Mouse (Mus musculus): ENCODE data around the gene Rwdd2b. TPM values are rescaled to one million over a fixed set of nuclear protein-coding genes. Genes with fewer than 3 reads are reported as not detected.

Rwdd2b gene
- 1 to 10 TPM; 2.1 to 2.4 TPM for total RNA-seq (2021)
- long read RNA-seq, experiment 1, partial matches to known transcripts: 0 of 4 reads
- long read RNA-seq, experiment 1, other reads (novel, unspliced or antisense): 1 of 4 reads
- long read RNA-seq, experiment 2, partial matches to known transcripts: 0 of 4 reads
- long read RNA-seq, experiment 2, other reads (novel, unspliced or antisense): 0 of 4 reads

DNA sequence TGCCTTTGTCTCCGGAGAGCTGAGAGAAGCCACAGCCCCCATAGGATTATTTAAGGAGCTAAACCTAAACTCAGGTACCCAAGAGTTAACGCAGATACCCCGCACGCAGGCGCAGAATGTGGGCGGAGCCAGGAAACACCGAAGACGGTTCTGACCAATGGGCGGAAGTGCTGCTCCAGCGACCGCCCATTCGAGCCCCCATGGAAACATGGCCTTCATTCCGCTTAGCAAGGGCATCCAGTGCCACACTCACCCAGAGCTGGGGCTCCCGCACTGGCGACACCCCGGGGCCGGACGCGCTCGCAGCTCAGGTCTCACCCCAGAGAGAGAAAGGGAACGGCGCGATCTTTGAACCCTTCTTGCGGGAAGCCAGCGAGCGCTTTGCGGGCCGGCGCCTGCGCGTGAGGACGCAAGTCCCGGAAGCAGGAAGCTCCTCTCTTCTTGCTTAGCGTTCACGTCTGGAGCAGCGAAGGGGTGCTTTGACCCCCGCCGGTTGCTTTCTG, at the start of gene Rwdd2b:
Rwdd2b (minus strand) TSS at position 390 of the 503 bp plus-strand sequence.
- DNase-seq: peak; percentile 97
- Histone ChIP-seq H3K27ac (peak within 1 kb of the TSS; percentile 99), H3K4me3 (peak within 1 kb of the TSS; percentile 97)
- intact Hi-C loops (cut with DNase I): no loop called here
- no peak for TF ChIP-seq CTCF (IDR thresholded peaks at IDR 0.05)

DNA sequence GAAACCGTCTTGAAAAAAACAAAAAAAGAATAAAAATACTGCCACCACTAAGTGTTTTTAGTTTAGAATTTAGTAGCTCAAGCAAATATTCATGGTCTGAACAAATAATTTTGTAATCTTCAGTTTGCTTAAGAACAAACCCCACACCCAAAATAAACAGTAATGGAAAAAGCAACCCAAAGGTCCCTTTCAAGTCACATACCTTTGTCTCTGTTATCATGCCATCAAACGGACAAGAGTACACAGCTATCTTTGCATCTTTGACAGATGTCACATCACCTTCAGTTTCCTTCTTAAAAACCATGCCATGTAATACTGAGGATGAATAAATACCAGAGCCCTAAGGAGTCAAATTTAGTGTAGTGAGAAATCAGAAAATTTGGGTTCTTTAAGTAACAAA, 48.2 kb upstream of the Rwdd2b start:
- DNase-seq: no peak
- intact Hi-C loops (cut with DNase I): no loop called here
- Histone ChIP-seq H3K27ac (no peak overlapping the region), H3K4me3 (no peak overlapping the region)
- no peak for TF ChIP-seq CTCF (IDR thresholded peaks at IDR 0.05)

DNA sequence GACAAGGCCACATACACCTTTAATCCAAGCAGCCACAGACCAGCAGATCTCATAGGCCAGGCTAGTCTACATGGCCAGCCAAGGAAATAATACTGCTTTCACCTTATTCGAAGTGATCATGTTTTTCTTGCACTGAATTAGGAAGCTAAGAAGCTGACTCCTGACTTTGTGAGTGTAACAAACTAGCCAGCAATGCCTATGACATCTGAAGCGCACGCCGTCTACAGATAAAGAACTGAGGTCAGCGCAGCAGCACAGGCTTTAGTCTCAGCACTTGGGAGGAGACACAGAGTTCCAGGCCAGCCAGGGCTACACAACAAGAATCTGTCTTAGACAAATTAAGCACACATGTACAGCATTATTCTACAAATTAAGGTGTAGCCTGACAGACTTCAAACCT, 46.4 kb upstream of the Rwdd2b start:
- TF ChIP-seq CTCF (IDR thresholded peaks at IDR 0.05): no peak
- no peak for DNase-seq
- Histone ChIP-seq H3K4me3 (no peak overlapping the region), H3K27ac (no peak overlapping the region)
- intact Hi-C loops (cut with DNase I): no loop called here

DNA sequence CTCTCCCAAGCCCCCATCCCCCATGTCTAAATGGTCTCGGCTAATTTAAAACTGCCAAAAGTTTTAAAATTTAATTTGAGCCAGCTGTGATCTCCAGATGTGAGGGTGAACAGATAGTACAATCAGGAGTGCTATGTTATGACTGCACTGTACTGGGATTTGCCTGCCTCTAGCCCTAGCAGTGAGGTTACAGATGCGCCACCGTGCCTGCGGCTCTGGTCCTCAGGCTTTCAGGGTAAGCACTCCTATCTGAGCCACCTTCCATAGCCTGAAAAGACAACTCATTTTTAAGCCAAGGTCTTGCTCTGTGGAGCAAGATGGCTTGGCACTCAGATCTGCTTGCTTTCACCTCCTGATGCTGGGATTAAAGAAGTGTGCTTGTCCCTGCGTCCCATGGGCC, 44.0 kb upstream of the Rwdd2b start:
- Histone ChIP-seq H3K4me3 (no peak overlapping the region), H3K27ac (no peak overlapping the region)
- no peak for TF ChIP-seq CTCF (IDR thresholded peaks at IDR 0.05)
- DNase-seq: no peak
- intact Hi-C loops (cut with DNase I): no loop called here

- Histone ChIP-seq H3K4me3 (no peak overlapping the region), H3K27ac (peak overlapping the region; percentile 59)
- intact Hi-C loops (cut with DNase I): no loop called here
- TF ChIP-seq CTCF (IDR thresholded peaks at IDR 0.05): no peak
- DNase-seq: peak; percentile 32
These were observed 30.2 kb upstream of the Rwdd2b start for GRCm38 (mm10) chr16:87470579-87470978.

DNA sequence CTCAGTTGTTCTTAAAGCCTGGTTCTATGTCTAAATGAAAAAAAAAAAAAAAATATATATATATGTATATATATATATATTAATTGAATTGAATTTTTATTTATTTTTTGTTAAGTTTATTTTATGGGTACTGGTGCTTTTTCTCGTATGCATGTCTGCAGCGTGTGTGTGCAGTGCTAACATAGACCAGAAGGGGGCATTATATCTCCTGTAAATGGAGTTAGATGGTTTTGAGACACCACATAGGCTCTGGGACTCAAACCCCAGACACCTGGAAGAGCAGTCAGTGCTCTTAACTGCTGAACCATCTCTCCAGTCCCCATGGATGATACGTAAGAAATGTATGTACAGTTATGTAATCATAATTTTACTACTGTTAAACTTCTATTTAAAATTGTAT, 18.4 kb upstream of the Rwdd2b start:
- Histone ChIP-seq H3K27ac (no peak overlapping the region), H3K4me3 (no peak overlapping the region)
- peak; percentile 23 for TF ChIP-seq CTCF (IDR thresholded peaks at IDR 0.05)
- no peak for DNase-seq
- intact Hi-C loops (cut with DNase I): no loop called here

DNA sequence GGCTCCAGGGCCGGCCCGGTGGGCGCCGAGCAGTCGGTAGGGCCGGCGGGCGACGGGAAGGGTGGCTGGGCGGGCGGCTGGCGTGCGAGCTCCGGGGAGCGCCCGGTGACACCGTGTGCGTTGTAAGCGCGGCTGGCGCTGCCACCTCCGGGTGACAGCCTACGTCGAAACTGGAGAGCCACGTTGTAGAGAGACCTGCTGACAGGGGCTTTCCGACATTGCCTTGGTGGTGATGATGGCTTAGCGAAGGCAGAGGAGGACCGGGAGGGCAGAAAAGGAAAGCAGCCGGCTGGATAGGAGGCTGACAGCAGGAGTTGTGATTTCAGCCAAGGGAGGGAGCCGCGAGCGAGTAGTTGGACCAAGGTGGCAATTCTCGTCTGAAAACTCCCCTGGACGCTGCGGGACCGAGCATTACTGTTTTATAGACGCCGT, 14.8 kb upstream of the Rwdd2b start:
- Histone ChIP-seq H3K27ac (peak overlapping the region; percentile 96), H3K4me3 (peak overlapping the region; percentile 92)
- TF ChIP-seq CTCF (IDR thresholded peaks at IDR 0.05): no peak
- DNase-seq: no peak
- intact Hi-C loops (cut with DNase I): no loop called here

DNA sequence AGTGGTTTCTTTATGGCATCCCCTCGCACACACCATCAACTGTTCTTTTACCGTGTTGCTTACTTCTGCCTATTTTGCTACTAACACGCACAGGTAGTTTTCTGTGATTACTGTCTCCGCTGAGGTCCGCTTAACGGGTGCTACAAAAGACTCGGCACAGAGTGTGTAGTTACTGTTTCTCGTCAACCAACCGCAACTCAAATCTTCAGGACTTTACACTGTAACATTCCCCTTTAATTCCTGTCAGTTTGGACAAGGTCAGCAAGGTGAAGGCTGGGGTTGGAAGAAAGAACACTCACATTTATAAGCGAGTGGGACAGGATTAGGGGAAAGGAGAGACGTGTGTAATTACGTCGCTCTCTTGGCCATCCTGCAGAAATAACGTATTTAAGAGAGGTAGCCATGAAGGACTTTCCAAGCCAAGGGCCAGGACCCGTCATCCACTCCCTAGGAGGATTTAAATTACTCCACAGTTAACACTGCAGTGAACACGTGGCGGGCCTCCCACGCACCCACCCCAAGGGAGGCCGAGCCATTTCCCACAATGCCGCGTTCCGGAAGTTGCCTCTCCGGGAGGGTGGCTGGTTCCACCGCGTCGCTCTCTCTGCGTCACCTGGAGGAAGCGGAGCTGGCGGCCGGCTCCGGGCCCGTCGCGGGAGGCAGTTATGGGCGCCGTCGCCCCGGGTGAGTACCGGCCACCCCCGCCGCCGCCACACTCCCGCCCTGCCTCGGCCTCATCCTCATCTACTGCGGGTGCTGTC, 14.2 kb upstream of the Rwdd2b start, which contains the start of gene Usp16:
Usp16 (plus strand) TSS at position 285 of the 761 bp plus-strand sequence.
- H3K4me3 ChIP-seq: peak within 1 kb of the TSS; percentile 92
- DNase-seq: peak; percentile 96
- peak within 1 kb of the TSS; percentile 96 for H3K27ac ChIP-seq
- intact Hi-C loops (cut with DNase I): no loop called here
- no peak for TF ChIP-seq CTCF (IDR thresholded peaks at IDR 0.05)

DNA sequence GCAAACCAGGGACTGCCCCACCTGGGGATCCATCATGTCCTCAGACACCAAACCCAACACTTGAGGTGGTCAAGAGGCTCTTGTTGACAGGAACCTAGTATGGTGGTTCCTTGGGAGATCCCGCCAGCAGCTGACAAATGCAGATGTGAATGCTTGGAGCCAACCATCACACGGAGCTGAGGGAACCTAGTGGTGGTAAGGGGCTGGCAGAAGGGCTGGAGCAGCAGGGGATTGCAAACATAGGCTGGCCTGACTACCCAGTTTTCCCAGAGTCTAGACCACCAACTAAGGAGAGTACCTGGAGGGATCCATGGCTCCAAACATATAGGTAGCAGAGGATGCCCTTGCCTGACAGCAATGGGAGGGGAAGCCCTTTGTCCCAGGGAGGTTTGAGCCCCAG, 12.9 kb upstream of the Rwdd2b start:
- Histone ChIP-seq H3K27ac (no peak overlapping the region), H3K4me3 (no peak overlapping the region)
- no peak for TF ChIP-seq CTCF (IDR thresholded peaks at IDR 0.05)
- no peak for DNase-seq
- intact Hi-C loops (cut with DNase I): no loop called here

DNA sequence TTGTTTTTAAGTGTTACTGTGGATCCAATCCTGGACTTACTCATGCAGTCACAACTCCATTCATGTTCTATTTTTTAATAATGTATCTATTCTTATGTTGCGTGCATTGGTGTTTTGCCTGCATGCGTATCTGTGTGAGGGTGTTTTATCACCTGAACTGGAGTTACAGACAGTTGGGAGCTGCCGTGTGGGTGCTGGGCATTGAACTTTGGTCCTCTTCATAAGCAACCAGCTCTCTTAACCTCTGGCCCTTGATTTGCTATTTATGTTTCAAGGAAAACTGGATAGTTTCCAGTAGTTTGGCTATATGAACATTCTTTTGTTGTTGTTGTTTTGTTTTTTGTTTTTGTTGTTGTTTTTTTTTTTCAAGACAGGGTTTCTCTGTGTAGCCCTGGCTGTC, 5.2 kb upstream of the Rwdd2b start:
- DNase-seq: no peak
- Histone ChIP-seq H3K27ac (no peak overlapping the region), H3K4me3 (no peak overlapping the region)
- TF ChIP-seq CTCF (IDR thresholded peaks at IDR 0.05): no peak
- intact Hi-C loops (cut with DNase I): no loop called here

GRCm38 (mm10) chr16:87445110-87445509, 4.7 kb upstream of the Rwdd2b start:
- no peak for DNase-seq
- no peak overlapping the region for H3K27ac ChIP-seq
- intact Hi-C loops (cut with DNase I): no loop called here
- TF ChIP-seq CTCF (IDR thresholded peaks at IDR 0.05): no peak
- H3K4me3 ChIP-seq: no peak overlapping the region

- no peak for DNase-seq
- intact Hi-C loops (cut with DNase I): no loop called here
- Histone ChIP-seq H3K27ac (no peak overlapping the region), H3K4me3 (no peak overlapping the region)
- TF ChIP-seq CTCF (IDR thresholded peaks at IDR 0.05): no peak
These were observed 3.7 kb upstream of the Rwdd2b start for GRCm38 (mm10) chr16:87444071-87444470.

- no peak for DNase-seq
- H3K27ac ChIP-seq: no peak overlapping the region
- intact Hi-C loops (cut with DNase I): no loop called here
- no peak overlapping the region for H3K4me3 ChIP-seq
- no peak for TF ChIP-seq CTCF (IDR thresholded peaks at IDR 0.05)
These were observed 2.9 kb upstream of the Rwdd2b start for GRCm38 (mm10) chr16:87443245-87443644.

Data from gastrocnemius, adult 2 months (tissue).